Mouse (Mus musculus): ENCODE measurements around the gene Hspb1.

Hspb1 gene

DNA sequence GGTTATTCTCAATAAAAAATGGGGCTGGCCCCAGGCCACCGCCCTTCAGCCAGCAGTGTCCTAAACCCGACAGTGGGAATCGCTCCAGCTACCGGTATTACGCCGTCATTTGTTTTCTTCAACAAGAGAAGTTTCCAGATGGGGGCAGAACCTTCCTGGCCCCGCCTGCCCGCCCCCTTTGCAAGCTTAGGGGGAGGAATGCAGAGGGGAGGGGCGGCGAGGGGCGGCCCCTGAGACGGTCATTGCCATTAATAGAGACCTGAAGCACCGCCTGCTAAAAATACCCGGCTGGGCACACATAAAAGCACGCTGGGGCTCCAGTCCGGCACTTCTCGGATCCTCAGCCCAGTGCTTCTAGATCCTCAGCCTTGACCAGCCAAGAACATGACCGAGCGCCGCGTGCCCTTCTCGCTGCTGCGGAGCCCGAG, at the start of gene Hspb1:
TSS of gene Hspb1 (plus strand) at position 245 of the 428 bp plus-strand sequence.
- DNase-seq (ENCODE audit: low spot score in 2 of 2), result peak in 1 of 2 experiments; percentile 35

DNA sequence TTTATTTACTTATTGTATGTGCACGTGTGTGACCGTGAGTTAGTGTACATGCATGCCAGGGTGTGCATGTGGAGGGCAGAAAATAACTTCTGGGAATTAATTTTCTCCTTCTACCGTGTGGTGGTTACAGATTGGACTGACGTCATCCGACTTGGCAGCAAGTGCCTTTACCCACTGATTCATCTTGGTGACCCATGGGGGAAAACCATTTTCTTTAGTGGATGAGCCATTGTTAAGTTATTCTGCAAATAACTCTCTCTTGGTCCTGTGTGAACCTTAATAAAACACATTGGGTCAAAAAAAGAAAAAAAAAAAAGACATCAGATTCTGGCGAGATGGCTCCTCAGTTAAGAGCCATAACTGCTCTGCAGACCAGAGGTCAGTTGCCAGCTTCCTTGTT, 46.1 kb upstream of the Hspb1 start:
- DNase-seq (ENCODE audit: low spot score in 2 of 2), result no peak

DNA sequence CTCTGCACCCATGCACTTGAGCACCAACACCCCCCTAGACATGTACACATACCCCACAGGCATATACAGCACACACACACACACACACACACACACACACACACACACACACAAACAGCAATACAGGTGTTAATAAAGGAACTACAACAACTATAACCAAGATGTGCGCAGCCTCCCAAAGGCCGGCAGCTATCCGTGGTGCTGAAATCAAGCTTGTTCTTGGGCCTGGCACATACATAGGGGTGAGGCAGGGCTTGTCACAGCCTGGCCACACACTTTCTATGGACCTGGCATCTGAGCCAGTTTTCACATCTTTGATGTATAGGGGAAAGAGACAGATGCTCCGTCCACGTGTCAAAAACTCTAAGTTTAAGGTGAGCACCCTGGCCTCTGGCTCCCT, 44.3 kb upstream of the Hspb1 start:
- no peak for DNase-seq (ENCODE audit: low spot score in 2 of 2)

- no peak for DNase-seq (ENCODE audit: low spot score in 2 of 2)
These were observed 41.9 kb upstream of the Hspb1 start for GRCm38 (mm10) chr5:135845676-135846320.

DNA sequence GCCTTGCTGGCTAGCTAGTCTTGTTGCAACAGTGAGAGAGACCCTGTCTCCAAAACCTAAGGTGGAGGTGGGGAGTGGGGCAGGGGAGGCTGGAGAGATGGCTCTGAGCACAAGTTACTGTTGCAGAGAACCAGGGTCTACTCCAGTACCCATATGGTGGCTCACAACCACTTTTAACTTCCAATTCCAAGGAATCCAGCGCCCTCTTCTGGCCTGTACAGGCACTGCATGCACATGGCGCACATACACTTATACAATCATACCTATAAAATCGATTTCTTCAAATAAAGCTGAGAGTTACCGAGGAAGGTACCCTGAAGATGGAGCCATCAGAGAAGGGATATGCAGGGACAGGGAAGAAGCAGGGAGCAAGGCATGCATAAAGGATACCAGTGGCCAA, 40.3 kb upstream of the Hspb1 start:
- DNase-seq (ENCODE audit: low spot score in 2 of 2), result no peak

DNA sequence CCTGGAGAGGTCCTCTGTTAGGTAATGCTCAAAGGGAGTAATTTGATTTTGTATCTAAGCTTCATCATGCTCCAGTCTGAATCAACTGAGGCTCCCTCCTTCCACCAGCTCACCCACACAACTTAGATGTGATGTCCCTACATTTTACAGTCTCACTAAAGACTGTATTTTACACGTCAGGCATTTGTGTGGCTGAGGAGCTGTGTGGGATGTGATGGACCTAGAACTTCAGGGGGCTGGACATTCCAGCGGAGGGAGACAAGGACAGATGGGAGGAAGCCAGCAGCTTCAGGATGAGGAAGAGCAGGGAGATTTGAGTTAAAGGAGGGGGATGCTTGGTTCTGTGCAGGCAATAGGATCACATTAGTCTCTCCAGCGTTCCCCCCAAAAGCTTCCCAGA, 39.8 kb upstream of the Hspb1 start:
- no peak for DNase-seq (ENCODE audit: low spot score in 2 of 2)

DNA sequence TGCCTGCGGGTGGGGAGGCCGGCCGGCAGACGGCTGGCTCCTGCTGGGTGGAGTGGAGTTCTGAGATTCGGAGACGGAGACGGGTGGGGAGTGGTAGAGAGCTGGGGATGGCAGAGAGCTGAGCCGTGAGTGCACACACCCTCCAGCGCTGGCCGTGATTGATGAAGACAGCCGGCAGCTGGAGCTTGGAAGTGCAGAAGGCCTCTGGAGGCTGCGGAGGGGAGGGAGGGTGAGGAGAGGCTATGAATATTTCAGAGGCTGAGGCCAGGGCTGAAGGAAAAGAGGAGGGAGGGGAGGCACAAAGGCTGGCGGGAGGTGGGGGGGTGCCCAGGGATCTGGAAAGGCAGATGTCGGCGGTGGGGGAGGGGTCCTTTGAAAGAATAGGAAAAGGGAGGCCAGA, 36.7 kb upstream of the Hspb1 start:
- peak; percentile 61 to 67 for DNase-seq (ENCODE audit: low spot score in 2 of 2)

DNA sequence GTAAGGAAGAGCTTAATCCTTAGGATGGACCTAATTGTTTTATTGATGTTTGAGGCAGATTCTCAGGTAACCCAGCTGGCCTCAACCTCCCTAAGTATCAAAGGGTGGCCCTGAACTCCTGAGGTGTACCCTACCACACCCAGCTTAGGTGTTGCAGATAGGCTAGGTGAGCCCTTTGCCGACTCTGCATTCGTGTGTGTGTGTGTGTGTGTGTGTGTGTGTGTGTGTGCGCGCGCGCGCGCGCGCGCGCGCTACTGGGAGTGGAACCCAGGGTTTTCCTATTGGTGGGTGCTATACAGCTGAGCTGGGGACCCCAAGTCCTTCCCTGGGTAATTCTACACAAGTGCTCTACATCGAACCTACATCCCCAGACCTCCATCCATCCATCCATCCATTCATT, 36.2 kb upstream of the Hspb1 start:
- DNase-seq (ENCODE audit: low spot score in 2 of 2), result no peak

DNA sequence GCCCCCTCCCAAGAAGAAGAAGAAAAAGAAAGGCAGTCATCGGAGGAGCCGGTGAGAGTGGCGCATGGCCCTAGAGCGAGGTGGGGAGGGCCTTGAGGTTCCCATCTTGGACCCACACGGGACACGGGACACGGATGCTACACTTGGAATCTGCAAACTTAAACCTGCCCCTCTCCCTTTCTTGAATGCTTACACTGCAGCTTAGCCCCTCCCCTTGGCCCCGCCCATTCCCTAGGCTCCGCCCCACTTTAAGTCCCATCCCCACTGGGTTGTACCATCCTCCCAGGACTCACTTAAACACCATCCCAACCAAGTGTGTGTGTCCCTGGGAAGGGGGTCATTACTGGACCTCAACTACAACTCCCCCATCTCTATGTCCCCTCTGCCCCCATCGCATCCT, 35.3 kb upstream of the Hspb1 start:
- DNase-seq (ENCODE audit: low spot score in 2 of 2), result no peak

DNA sequence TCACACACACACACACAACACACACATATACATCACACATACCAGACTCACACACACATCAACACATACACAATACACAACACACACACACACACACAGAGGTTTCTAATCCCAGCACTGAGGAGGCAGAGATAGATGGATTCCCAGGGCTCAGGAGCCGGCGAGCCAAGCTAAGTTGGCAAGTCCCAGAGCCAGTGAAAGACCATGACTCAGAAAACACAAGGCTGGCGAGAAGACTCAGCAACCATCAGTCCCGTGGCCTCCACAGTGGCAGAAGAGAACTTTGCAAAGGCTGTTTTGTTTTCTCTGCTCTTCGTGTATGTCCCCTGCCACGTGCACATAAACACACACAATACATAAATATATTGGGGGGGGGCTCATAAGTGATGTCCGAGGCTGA, 34.0 kb upstream of the Hspb1 start:
- no peak for DNase-seq (ENCODE audit: low spot score in 2 of 2)

DNA sequence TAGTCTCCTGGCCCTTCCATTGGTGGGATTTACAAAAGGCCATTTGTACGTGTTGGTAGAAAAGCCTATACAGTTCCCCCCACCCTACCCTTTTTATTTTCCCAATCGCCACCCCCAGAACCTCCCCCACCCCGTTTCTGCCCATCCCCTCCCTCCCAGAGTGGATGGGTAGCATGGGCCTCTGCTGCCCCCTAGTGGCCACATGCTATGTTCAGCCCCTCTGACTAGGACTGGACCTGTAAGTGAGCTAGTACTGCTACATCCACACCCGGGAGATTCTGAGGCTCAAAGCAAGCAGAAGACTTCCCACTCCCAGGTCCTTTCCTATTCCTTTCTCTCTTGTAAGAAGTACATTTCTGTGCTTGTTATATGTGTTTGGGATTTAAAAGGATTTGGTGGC, 32.6 kb upstream of the Hspb1 start:
- peak; percentile 84 to 87 for DNase-seq (ENCODE audit: low spot score in 2 of 2)

- no peak for DNase-seq (ENCODE audit: low spot score in 2 of 2)
These were observed 21.1 kb upstream of the Hspb1 start for GRCm38 (mm10) chr5:135866662-135867061.

- DNase-seq (ENCODE audit: low spot score in 2 of 2), result no peak
These were observed 19.8 kb upstream of the Hspb1 start for GRCm38 (mm10) chr5:135867637-135868593.

- DNase-seq (ENCODE audit: low spot score in 2 of 2), result no peak
These were observed 19.1 kb upstream of the Hspb1 start for GRCm38 (mm10) chr5:135868653-135869052.

GRCm38 (mm10) chr5:135869661-135870423, 17.9 kb upstream of the Hspb1 start:
- no peak for DNase-seq (ENCODE audit: low spot score in 2 of 2)

GRCm38 (mm10) chr5:135870505-135870904, 17.2 kb upstream of the Hspb1 start:
- DNase-seq (ENCODE audit: low spot score in 2 of 2), result no peak

- DNase-seq (ENCODE audit: low spot score in 2 of 2), result no peak
These were observed 14.7 kb upstream of the Hspb1 start for GRCm38 (mm10) chr5:135872996-135873395.

- no peak for DNase-seq (ENCODE audit: low spot score in 2 of 2)
These were observed 14.0 kb upstream of the Hspb1 start for GRCm38 (mm10) chr5:135873753-135874152.

DNA sequence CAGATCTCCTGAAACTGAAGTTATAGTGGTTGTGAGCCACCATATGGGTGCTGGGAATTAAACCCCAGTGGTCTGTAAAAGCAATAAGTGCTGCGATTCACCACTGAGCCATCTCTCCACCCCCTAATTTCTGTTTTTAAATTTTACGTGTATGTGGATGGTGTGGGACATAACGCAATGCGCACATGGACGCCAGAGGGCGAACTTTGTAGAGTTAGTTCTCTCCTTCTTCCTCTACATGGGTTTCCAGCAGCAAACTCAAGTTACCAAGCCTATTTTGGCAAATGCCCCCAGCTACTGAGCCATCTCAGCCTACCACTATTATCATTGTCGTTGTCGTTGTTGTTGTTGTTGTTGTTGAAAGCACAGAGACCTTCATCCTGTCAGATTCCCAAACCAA, 10.5 kb upstream of the Hspb1 start:
- peak; percentile 75 to 79 for DNase-seq (ENCODE audit: low spot score in 2 of 2)

DNA sequence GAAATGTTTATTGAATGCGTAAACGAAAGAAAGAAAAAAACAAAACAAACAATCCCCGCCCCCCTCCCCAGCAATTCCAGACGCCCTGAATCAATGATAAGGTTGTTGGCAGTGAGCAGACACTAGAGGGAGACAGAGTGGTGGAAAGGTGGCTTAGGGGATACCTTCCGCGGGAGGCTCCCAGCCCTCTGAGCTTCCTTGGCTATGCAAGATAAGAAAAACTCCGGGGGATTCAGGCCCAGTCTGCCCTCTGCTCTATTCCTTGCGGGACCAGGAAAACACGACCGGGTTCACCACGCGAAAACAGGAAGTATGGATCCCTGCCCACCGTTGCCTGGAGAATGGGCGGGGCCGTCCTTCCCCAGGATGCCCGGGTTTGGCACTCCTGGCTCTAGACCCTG, 9.9 kb upstream of the Hspb1 start:
- peak; percentile 53 to 68 for DNase-seq (ENCODE audit: low spot score in 2 of 2)

DNA sequence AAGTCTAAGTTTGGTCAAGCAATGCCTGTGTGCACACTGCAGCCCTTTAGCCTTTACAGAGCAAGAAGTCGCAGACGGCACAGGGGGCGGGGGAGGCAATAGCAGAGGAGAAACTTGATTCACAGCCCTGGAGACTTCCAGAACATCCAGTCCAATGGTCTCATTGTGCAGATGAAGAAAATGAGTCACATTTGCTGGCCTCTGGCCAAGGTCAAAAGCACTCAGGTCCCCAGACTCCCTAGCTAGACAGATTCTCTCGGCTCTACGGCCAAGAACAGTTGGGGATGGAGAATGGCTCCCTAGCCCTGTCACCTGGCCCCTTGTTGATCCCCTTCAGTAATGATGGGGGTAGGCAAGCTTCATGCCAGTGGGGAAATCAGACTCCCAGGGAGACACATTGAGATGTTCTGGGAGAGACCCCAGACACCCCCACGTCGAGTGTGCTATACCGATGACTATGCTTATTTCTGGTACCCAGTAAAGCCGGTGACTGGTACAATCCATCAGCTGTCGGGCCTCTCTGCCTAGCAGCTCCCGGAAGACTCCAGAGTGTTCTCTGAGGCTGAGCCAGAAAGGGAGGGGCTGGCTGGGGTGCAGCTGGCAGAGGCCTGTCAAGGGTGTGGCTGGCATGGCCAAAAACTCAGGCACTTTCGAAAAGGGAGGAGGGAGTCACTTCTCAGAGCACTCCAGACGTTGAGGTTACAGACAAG, 8.1 kb upstream of the Hspb1 start:
- DNase-seq (ENCODE audit: low spot score in 2 of 2), result peak in 1 of 2 experiments; percentile 68

DNA sequence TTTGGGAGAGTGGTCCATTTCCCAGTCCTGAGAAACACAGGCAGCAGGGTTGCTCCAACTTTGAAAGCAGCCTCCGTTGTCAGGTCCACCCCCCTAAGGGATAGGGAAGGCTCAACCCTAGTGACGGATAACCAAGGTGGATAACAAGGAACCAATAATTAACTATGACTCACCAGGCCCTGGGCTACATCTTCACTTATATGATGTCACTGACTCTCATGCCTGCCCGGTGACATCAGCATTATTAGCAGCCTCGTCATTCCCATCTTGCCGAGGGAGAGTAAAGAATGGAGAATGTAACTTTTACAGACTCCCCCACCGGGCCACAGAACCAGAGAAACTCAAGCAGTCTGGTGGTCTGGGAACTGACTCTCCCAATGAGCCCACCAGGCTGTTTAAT, 3.1 kb upstream of the Hspb1 start:
- no peak for DNase-seq (ENCODE audit: low spot score in 2 of 2)

Measured in right cerebral cortex, postnatal 10 days (tissue).